Mouse (Mus musculus) thymus, postnatal 14 days (tissue): ENCODE measurements around the gene Elk4.

Experiments used
- DNase-seq: peaks from one replicate; pipeline ENCODE4 v3.0.0; 2021

Gene Elk4

DNA sequence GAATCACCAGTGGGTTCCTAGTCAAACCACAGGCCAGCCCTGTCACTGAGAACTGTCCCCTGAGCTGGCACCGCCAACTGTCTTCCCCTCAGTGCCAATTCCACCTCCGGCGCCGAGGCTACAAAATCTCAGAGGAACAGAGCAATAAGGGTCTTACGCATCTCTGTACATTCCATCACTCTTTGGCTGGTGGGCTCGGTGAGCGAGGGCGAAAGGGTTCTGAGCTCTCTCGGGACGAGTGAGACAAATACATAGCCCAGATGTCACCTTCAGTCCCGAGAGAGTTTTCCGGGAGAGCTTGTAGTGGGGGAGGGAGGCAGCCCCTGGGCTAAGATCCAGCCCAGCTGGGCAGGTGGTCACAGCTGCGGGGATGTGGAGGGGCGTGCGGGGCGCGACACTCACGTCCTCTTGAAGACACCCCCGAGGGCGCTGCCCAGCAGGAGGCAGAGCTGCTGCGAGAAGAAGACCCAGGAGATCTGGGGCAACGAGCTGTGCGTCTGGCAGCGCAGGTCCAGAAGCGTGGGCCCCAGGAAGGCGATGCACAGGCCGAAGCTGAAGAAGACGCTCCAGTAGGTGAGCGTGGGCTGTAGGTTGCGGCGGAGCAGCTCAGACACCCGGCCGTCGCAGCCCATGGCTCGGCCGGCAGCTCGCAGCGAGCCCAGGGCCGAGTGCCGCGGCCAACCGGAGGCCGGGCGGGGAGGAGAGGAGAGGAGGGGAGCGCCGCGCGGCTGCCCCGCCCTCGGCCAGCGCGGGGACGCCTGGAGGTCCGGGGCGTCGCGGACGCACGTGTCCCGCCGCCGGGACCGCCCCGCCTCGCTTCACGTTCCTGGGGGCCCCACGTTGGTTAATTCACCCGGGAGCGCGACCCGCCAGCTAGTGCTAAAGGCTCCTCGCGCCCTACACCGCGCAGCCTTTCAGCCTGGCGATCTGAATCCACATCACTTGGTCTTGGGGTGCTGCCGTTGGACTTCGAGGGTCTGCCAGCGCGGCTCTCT lies 60.2 kb downstream of the Elk4 start, which contains the start of gene Mfsd4a:
TSS of gene Mfsd4a (minus strand) at position 802 of the 995 bp plus-strand sequence.
- DNase-seq = peak; percentile 70

DNA sequence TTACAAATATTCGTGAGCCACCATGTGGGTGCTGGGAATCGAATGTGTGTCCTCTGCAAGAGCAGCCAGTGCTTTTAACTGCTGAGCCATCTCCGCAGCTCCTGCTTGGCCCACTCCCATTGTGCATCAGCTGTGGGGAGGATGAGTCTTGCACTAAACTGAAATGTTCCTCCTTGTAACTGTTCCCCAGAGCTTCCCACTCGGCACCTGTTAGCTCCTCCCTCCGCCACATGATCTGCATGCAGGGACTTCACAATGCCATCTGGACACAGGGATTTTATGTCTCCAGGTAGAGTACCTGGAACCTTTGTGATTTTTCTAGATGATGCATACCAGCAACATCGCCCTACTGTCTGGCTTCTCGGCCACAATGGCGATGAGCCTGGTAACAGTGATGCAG lies 62.0 kb downstream of the Elk4 start:
- no peak for DNase-seq

DNA sequence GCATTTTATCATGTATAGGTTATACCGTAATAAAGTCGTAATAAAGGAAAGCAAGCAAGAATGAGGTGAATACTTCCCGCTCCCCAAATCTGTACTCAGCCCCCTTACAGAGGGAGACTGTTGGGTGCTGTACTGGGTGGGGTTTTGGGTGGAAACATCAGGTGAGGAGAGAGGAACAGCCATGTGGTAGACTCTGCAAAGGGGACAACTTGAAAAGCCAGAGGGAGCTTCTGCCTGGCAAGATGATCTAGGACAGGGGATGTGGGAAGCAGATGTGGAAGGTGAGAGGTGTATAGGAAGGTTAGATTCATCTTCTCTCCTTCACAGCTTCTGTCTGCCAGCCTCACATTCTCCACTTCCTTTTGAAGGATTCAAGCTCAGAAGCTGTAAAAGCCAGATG lies 63.3 kb downstream of the Elk4 start:
- no peak for DNase-seq

DNA sequence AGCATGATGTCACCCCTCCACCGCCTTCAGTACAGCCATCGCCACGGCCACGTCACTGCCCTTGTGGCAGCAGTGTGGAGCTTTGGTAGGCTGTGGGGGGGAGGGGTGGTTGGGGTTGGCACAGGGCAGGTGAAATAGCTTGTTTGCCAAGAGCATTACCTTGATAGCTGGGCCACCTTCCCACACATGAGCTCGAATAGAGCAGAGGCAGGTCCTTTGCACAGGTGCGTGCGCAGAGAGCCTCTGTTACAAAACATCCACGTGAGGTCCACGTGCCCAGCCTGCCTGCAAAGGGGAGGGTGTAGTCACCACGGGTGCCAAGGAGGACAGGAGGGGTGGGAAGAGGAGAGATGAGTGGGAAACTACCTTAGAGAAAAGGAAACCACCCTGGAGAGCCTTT lies 68.2 kb downstream of the Elk4 start:
- no peak for DNase-seq

DNA sequence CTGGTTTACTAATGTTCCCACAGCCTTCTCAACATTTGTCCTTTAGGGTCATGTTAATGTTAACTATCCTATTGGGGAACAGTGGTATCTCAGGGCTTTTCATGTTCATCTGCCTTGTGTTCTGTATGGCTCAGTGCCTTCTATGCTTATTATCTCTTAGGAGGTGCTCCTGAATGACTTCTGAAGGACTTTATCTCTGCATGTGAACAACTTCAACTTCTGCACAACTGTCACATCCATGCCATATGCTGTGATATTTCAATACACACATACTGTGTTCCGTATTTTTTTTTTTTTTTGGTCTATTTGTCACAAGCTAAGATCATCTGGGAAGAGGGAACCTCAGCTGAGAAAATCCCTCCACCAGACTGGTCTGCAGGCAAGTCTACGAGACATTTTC lies 71.0 kb downstream of the Elk4 start:
- DNase-seq = no peak
